Mouse (Mus musculus): Measurements from ENCODE around the gene S100b. TPM values are rescaled to one million over a fixed set of nuclear protein-coding genes. Genes with fewer than 3 reads are reported as not detected.

Gene S100b
- polyA plus RNA-seq, 1 experiment: 1.5 TPM

- no peaks in the 10 kb centered on the region for H3K4me1 ChIP-seq (ENCODE audit: control insufficient read depth, insufficient read depth, low read length)
- H3K36me3 ChIP-seq (ENCODE audit: control insufficient read depth, insufficient read depth, low read length): no peaks in the 10 kb centered on the region
- H3K27ac ChIP-seq (ENCODE audit: insufficient read depth, low read depth, low read length): no peak overlapping the region
- TF ChIP-seq CTCF (conservative IDR thresholded peaks at IDR 0.05; ENCODE audit: insufficient read depth, insufficient read length, low read depth, low read length) (no peak), POLR2A (IDR thresholded peaks at IDR 0.05; ENCODE audit: low read depth, low read length) (no peak)
- H3K27me3 ChIP-seq (replicated peaks; ENCODE audit: control insufficient read depth, insufficient read depth, low read length): no peaks in the 10 kb centered on the region
- DNase-seq: no peak
- 73% methylated on average over 18 of the region's 18 CpGs for WGBS
- H3K4me3 ChIP-seq (ENCODE audit: insufficient read depth, low read depth, low read length): no peak overlapping the region
Measured at GRCm38 (mm10) chr10:76259566-76260232, 6.0 kb downstream of the S100b start.

GRCm38 (mm10) chr10:76260358-76261059 is 6.9 kb downstream of the S100b start:
- WGBS: 54% methylated on average over 11 of the region's 11 CpGs
- Histone ChIP-seq H3K4me1 (ENCODE audit: control insufficient read depth, insufficient read depth, low read length) (no peaks in the 10 kb centered on the region), H3K4me3 (ENCODE audit: insufficient read depth, low read depth, low read length) (no peak overlapping the region), H3K36me3 (ENCODE audit: control insufficient read depth, insufficient read depth, low read length) (no peaks in the 10 kb centered on the region), H3K27ac (ENCODE audit: insufficient read depth, low read depth, low read length) (no peak overlapping the region), H3K27me3 (replicated peaks; ENCODE audit: control insufficient read depth, insufficient read depth, low read length) (no peaks in the 10 kb centered on the region)
- TF ChIP-seq CTCF (conservative IDR thresholded peaks at IDR 0.05; ENCODE audit: insufficient read depth, insufficient read length, low read depth, low read length) (no peak), POLR2A (IDR thresholded peaks at IDR 0.05; ENCODE audit: low read depth, low read length) (no peak)
- peak; percentile 12 for DNase-seq

- no peak for DNase-seq
- 74% methylated on average over 3 of the region's 3 CpGs for WGBS
- TF ChIP-seq CTCF (conservative IDR thresholded peaks at IDR 0.05; ENCODE audit: insufficient read depth, insufficient read length, low read depth, low read length) (no peak), POLR2A (IDR thresholded peaks at IDR 0.05; ENCODE audit: low read depth, low read length) (no peak)
- H3K4me3 ChIP-seq (ENCODE audit: insufficient read depth, low read depth, low read length): no peak overlapping the region
- no peaks in the 10 kb centered on the region for H3K36me3 ChIP-seq (ENCODE audit: control insufficient read depth, insufficient read depth, low read length)
- no peaks in the 10 kb centered on the region for H3K27me3 ChIP-seq (replicated peaks; ENCODE audit: control insufficient read depth, insufficient read depth, low read length)
- H3K4me1 ChIP-seq (ENCODE audit: control insufficient read depth, insufficient read depth, low read length): no peaks in the 10 kb centered on the region
- no peak overlapping the region for H3K27ac ChIP-seq (ENCODE audit: insufficient read depth, low read depth, low read length)
Measured at GRCm38 (mm10) chr10:76261447-76261846, 7.8 kb downstream of the S100b start.

GRCm38 (mm10) chr10:76262431-76262830 is 8.8 kb downstream of the S100b start:
- no peaks in the 10 kb centered on the region for H3K27me3 ChIP-seq (replicated peaks; ENCODE audit: control insufficient read depth, insufficient read depth, low read length)
- H3K4me3 ChIP-seq (ENCODE audit: insufficient read depth, low read depth, low read length): no peak overlapping the region
- TF ChIP-seq POLR2A (IDR thresholded peaks at IDR 0.05; ENCODE audit: low read depth, low read length): no peak
- no peak for TF ChIP-seq CTCF (conservative IDR thresholded peaks at IDR 0.05; ENCODE audit: insufficient read depth, insufficient read length, low read depth, low read length)
- no peak for DNase-seq
- 88% methylated on average over 4 of the region's 4 CpGs for WGBS
- no peaks in the 10 kb centered on the region for H3K4me1 ChIP-seq (ENCODE audit: control insufficient read depth, insufficient read depth, low read length)
- H3K36me3 ChIP-seq (ENCODE audit: control insufficient read depth, insufficient read depth, low read length): no peaks in the 10 kb centered on the region
- H3K27ac ChIP-seq (ENCODE audit: insufficient read depth, low read depth, low read length): no peak overlapping the region

- H3K36me3 ChIP-seq (ENCODE audit: control insufficient read depth, insufficient read depth, low read length): no peaks in the 10 kb centered on the region
- no peak overlapping the region for H3K27ac ChIP-seq (ENCODE audit: insufficient read depth, low read depth, low read length)
- DNase-seq: peak; percentile 49
- TF ChIP-seq CTCF (conservative IDR thresholded peaks at IDR 0.05; ENCODE audit: insufficient read depth, insufficient read length, low read depth, low read length): peak; percentile 70
- no peak for TF ChIP-seq POLR2A (IDR thresholded peaks at IDR 0.05; ENCODE audit: low read depth, low read length)
- 41% methylated on average over 8 of the region's 8 CpGs for WGBS
- no peaks in the 10 kb centered on the region; the same call in 1 of the 2 replicates for H3K4me1 ChIP-seq (ENCODE audit: control insufficient read depth, insufficient read depth, low read length)
- H3K4me3 ChIP-seq (ENCODE audit: insufficient read depth, low read depth, low read length): no peak overlapping the region
- no peaks in the 10 kb centered on the region for H3K27me3 ChIP-seq (replicated peaks; ENCODE audit: control insufficient read depth, insufficient read depth, low read length)
Measured at GRCm38 (mm10) chr10:76271238-76271637, 17.6 kb downstream of the S100b start.

- Histone ChIP-seq H3K27ac (ENCODE audit: insufficient read depth, low read depth, low read length) (no peak overlapping the region), H3K36me3 (ENCODE audit: control insufficient read depth, insufficient read depth, low read length) (no peaks in the 10 kb centered on the region), H3K27me3 (replicated peaks; ENCODE audit: control insufficient read depth, insufficient read depth, low read length) (no peaks in the 10 kb centered on the region), H3K4me3 (ENCODE audit: insufficient read depth, low read depth, low read length) (no peak overlapping the region), H3K4me1 (ENCODE audit: control insufficient read depth, insufficient read depth, low read length) (peaks cover 7% of the 10 kb centered on the region; the same call in 1 of the 2 replicates)
- peak; percentile 65 for DNase-seq
- 56% methylated on average over 10 of the region's 10 CpGs for WGBS
- TF ChIP-seq CTCF (conservative IDR thresholded peaks at IDR 0.05; ENCODE audit: insufficient read depth, insufficient read length, low read depth, low read length) (no peak), POLR2A (IDR thresholded peaks at IDR 0.05; ENCODE audit: low read depth, low read length) (no peak)
Measured at GRCm38 (mm10) chr10:76275256-76275655, 21.6 kb downstream of the S100b start.

GRCm38 (mm10) chr10:76278541-76279097 is 25.0 kb downstream of the S100b start:
- DNase-seq: peak; percentile 68
- 60% methylated on average over 5 of the region's 5 CpGs for WGBS
- no peak overlapping the region for H3K4me3 ChIP-seq (ENCODE audit: insufficient read depth, low read depth, low read length)
- no peaks in the 10 kb centered on the region for H3K27me3 ChIP-seq (replicated peaks; ENCODE audit: control insufficient read depth, insufficient read depth, low read length)
- TF ChIP-seq CTCF (conservative IDR thresholded peaks at IDR 0.05; ENCODE audit: insufficient read depth, insufficient read length, low read depth, low read length): no peak
- H3K36me3 ChIP-seq (ENCODE audit: control insufficient read depth, insufficient read depth, low read length): no peaks in the 10 kb centered on the region
- H3K4me1 ChIP-seq (ENCODE audit: control insufficient read depth, insufficient read depth, low read length): peaks cover 7% of the 10 kb centered on the region; the same call in 1 of the 2 replicates
- H3K27ac ChIP-seq (ENCODE audit: insufficient read depth, low read depth, low read length): no peak overlapping the region

Data from kidney, adult 2 months (tissue).